Mouse (Mus musculus) CH12.LX (cell line): ENCODE measurements around the gene Tmed1. TPM values are rescaled to one million over a fixed set of nuclear protein-coding genes. Genes with fewer than 3 reads are reported as not detected.
A peak's percentile ranks its signal among the peaks of the same experiment; 100 is the strongest.

ENCODE experiments used
- DNase-seq: peaks from one replicate; pipeline ENCODE4 v3.0.0-alpha.2; 2013; ENCODE audit errors: extremely low read depth
- H3K27ac ChIP-seq: 2 replicates; pipeline ENCODE4 v1.5.1; 2012; ENCODE audit warnings: low read depth, mild to moderate bottlenecking, control low read depth, moderate library complexity; ENCODE audit not compliant: insufficient read depth
- H3K27me3 ChIP-seq: replicated peaks from 2 replicates; pipeline ENCODE3; 2012; ENCODE audit warnings: inconsistent platforms
- H3K36me3 ChIP-seq, 2 experiments: replicated peaks in 1 of 2; 2 replicates each; pipeline versions ENCODE3 to v1.6.1; 2012; ENCODE audit warnings: inconsistent platforms in 1 of 2, low read length in 1 of 2, mild to moderate bottlenecking in 1 of 2, mixed read lengths in 1 of 2, moderate library complexity in 1 of 2; ENCODE audit not compliant: control insufficient read depth in 1 of 2, insufficient read depth in 1 of 2
- H3K4me1 ChIP-seq, 2 experiments: 2 replicates each; pipeline ENCODE4 v1.6.1; 2012; ENCODE audit warnings: inconsistent platforms in 1 of 2, moderate library complexity in 1 of 2; ENCODE audit not compliant: insufficient read depth in 2 of 2, control insufficient read depth in 1 of 2
- H3K4me2 ChIP-seq: 2 replicates; pipeline ENCODE4 v1.6.1; 2012; ENCODE audit warnings: low read depth, mild to moderate bottlenecking, control low read depth; ENCODE audit not compliant: poor library complexity, insufficient read depth, severe bottlenecking
- H3K4me3 ChIP-seq, 3 experiments: fragments of 150-350 bp in 1 of 3; sonication (generic) in 1 of 3; replicated peaks in 1 of 3; 2 replicates each; pipeline versions ENCODE3 to v1.5.1; 2011 to 2012; ENCODE audit warnings: low read depth in 2 of 3, low read length in 2 of 3, mild to moderate bottlenecking in 2 of 3, moderate library complexity in 2 of 3, control low read depth in 1 of 3, improper control_type of control experiment in 1 of 3, inconsistent platforms in 1 of 3, mixed read lengths in 1 of 3; ENCODE audit not compliant: poor library complexity in 1 of 3
- H3K79me2 ChIP-seq: replicated peaks from 2 replicates; pipeline ENCODE4 v1.6.1; 2012; ENCODE audit warnings: mild to moderate bottlenecking, moderate library complexity; ENCODE audit not compliant: control insufficient read depth, poor library complexity, insufficient read depth, severe bottlenecking; ENCODE audit errors: extremely low read depth
- H3K9ac ChIP-seq: 2 replicates; pipeline ENCODE4 v1.6.1; 2012; ENCODE audit warnings: low read depth, mild to moderate bottlenecking, control low read depth, moderate library complexity; ENCODE audit not compliant: insufficient read depth
- H3K9me3 ChIP-seq: replicated peaks from 2 replicates; pipeline ENCODE3; 2012; ENCODE audit warnings: low read length, inconsistent platforms, mixed read lengths
- BHLHE40 ChIP-seq: IDR thresholded peaks from 2 replicates; pipeline ENCODE4 v1.6.1; 2011; ENCODE audit warnings: mild to moderate bottlenecking, low read depth, low read length, improper control_type of control experiment
- CHD1 ChIP-seq: IDR thresholded peaks from 2 replicates; pipeline ENCODE4 v1.6.1; 2012; ENCODE audit warnings: low read depth, low read length, improper control_type of control experiment, inconsistent platforms
- E2F4 ChIP-seq: IDR thresholded peaks from 2 replicates; pipeline ENCODE4 v1.6.1; 2011; ENCODE audit warnings: low read depth, low read length, improper control_type of control experiment; ENCODE audit not compliant: insufficient replicate concordance
- ELF1 ChIP-seq: IDR thresholded peaks from 2 replicates; pipeline ENCODE4 v1.6.1; 2014; ENCODE audit warnings: low read depth, mild to moderate bottlenecking, inconsistent platforms, low read length, improper control_type of control experiment
- EP300 ChIP-seq: IDR thresholded peaks from 2 replicates; pipeline ENCODE4 v1.6.1; 2011; ENCODE audit warnings: low read length, improper control_type of control experiment
- ETS1 ChIP-seq: conservative IDR thresholded peaks from 2 replicates; pipeline ENCODE4 v1.6.1; 2012; ENCODE audit warnings: low read depth, mild to moderate bottlenecking, inconsistent platforms, low read length, improper control_type of control experiment, moderate library complexity
- IRF4 ChIP-seq: IDR thresholded peaks from 2 replicates; pipeline ENCODE4 v1.6.1; 2014; ENCODE audit warnings: low read depth, mild to moderate bottlenecking, inconsistent platforms, low read length, improper control_type of control experiment
- KAT2A ChIP-seq: IDR thresholded peaks from 2 replicates; pipeline ENCODE4 v1.6.1; 2012; ENCODE audit warnings: low read length, improper control_type of control experiment, inconsistent platforms; ENCODE audit not compliant: insufficient replicate concordance
- MAFK ChIP-seq: IDR thresholded peaks from 2 replicates; pipeline ENCODE4 v1.6.1; 2011; ENCODE audit warnings: low read length, improper control_type of control experiment; ENCODE audit not compliant: insufficient replicate concordance
- MAZ ChIP-seq: IDR thresholded peaks from 2 replicates; pipeline ENCODE4 v1.6.1; 2012; ENCODE audit warnings: low read depth, mild to moderate bottlenecking, inconsistent platforms, low read length, improper control_type of control experiment, moderate library complexity
- MEF2A ChIP-seq: IDR thresholded peaks from 2 replicates; pipeline ENCODE4 v1.6.1; 2014; ENCODE audit warnings: low read depth, mild to moderate bottlenecking, inconsistent platforms, low read length, improper control_type of control experiment, borderline replicate concordance
- MXI1 ChIP-seq: IDR thresholded peaks from 2 replicates; pipeline ENCODE4 v1.6.1; 2011; ENCODE audit warnings: mild to moderate bottlenecking, low read depth, low read length, improper control_type of control experiment
- MYC ChIP-seq: IDR thresholded peaks from 2 replicates; pipeline ENCODE4 v1.6.1; 2011; ENCODE audit warnings: low read depth, mild to moderate bottlenecking, improper control_type of control experiment, low read length
- NELFE ChIP-seq: IDR thresholded peaks from 2 replicates; pipeline ENCODE4 v1.6.1; 2011; ENCODE audit warnings: low read depth, low read length, improper control_type of control experiment
- PAX5 ChIP-seq: IDR thresholded peaks from 2 replicates; pipeline ENCODE4 v1.6.1; 2012; ENCODE audit warnings: low read length, inconsistent platforms, mixed read lengths
- POLR2AphosphoS2 ChIP-seq: IDR thresholded peaks from 2 replicates; pipeline ENCODE4 v1.6.1; 2011; ENCODE audit warnings: low read depth, low read length, improper control_type of control experiment
- RAD21 ChIP-seq: IDR thresholded peaks from 2 replicates; pipeline ENCODE4 v1.6.1; 2011; ENCODE audit warnings: low read depth, mild to moderate bottlenecking, low read length, improper control_type of control experiment, moderate library complexity
- SIN3A ChIP-seq: IDR thresholded peaks from 2 replicates; pipeline ENCODE4 v1.6.1; 2012; ENCODE audit warnings: low read length, improper control_type of control experiment, inconsistent platforms
- SMC3 ChIP-seq: IDR thresholded peaks from 2 replicates; pipeline ENCODE4 v1.6.1; 2011; ENCODE audit warnings: low read depth, low read length, improper control_type of control experiment
- TCF12 ChIP-seq: IDR thresholded peaks from 2 replicates; pipeline ENCODE4 v1.6.1; 2014; ENCODE audit warnings: low read depth, mild to moderate bottlenecking, inconsistent platforms, low read length, improper control_type of control experiment
- UBTF ChIP-seq: IDR thresholded peaks from 2 replicates; pipeline ENCODE4 v1.6.1; 2012; ENCODE audit warnings: low read depth, mild to moderate bottlenecking, inconsistent platforms, low read length, improper control_type of control experiment, moderate library complexity
- ZMIZ1 ChIP-seq: IDR thresholded peaks from 2 replicates; pipeline ENCODE4 v1.6.1; 2012; ENCODE audit warnings: low read depth, mild to moderate bottlenecking, inconsistent platforms, low read length, improper control_type of control experiment
- ZNF384 ChIP-seq: IDR thresholded peaks from 2 replicates; pipeline ENCODE4 v1.6.1; 2012; ENCODE audit warnings: low read depth, low read length, improper control_type of control experiment, inconsistent platforms
- dilution Hi-C: fragments of 300-500 bp; cut with MboI; formaldehyde crosslinking; loops from 2 replicates; pipeline ENCODE4 v1.14.3; 2020; ENCODE audit warnings: low sequenced_read_pairs; ENCODE audit not compliant: extremely low pct_unique_long_range_greater_than_20kb, extremely low pct_ligation_motif_present
- in situ Hi-C: fragments of 300-500 bp; cut with MboI; formaldehyde crosslinking; loops from 3 replicates; pipeline ENCODE4 v1.14.3; 2019; ENCODE audit warnings: low sequenced_read_pairs, low pct_ligation_motif_present, low pct_unique_long_range_greater_than_20kb, mixed read lengths
- polyA plus RNA-seq: library from polyadenylated mRNA; unstranded; fragments of >175 nt; gene quantifications from 2 replicates; pipeline ENCODE4 v1.2.1, GENCODE M21; 2012; ENCODE audit warnings: low read depth; ENCODE audit not compliant: insufficient read length
- total RNA-seq, 2 experiments: library from RNA; depleted of rRNA; stranded (reverse); fragments of 300-350 nt in 1 of 2; fragments of >200 nt in 1 of 2; gene quantifications; 2 replicates each; pipeline ENCODE4 v1.2.3; 2012 to 2014

Tmed1 gene
- total and polyA plus RNA-seq, 3 experiments: 17.1 to 28.4 (median 25.5) TPM

GRCm38 (mm10) chr9:21511052-21511451 is 1.0 kb upstream of the Tmed1 start:
- TF ChIP-seq UBTF (no peak), ELF1 (no peak), NELFE (no peak), KAT2A (no peak), IRF4 (no peak), MAZ (no peak), MXI1 (no peak; the same call in 1 of the 2 replicates), EP300 (no peak), E2F4 (no peak), RAD21 (no peak), BHLHE40 (no peak), POLR2AphosphoS2 (no peak), SMC3 (no peak), PAX5 (no peak), TCF12 (no peak), ETS1 (no peak), MEF2A (no peak), ZMIZ1 (no peak)
- TF ChIP-seq, all 38 proteins: peak for 0
- H3K79me2 ChIP-seq: no peaks in the 10 kb centered on the region
- H3K9ac ChIP-seq: peak overlapping the region; percentile 52; the same call in 1 of the 2 replicates
- H3K36me3 ChIP-seq: peaks cover 27 to 32% of the 10 kb centered on the region in 2 experiments
- in situ Hi-C loops (no loop called here), dilution Hi-C loops (no loop called here)
- peak overlapping the region; percentile 80 for H3K4me2 ChIP-seq
- no peak for DNase-seq
- H3K4me1 ChIP-seq: peaks cover 17 to 48% of the 10 kb centered on the region in 2 experiments
- H3K4me3 ChIP-seq: peak overlapping the region in 2 of 3 experiments; percentile 61 to 71
- H3K9me3 ChIP-seq: peaks cover 9% of the 10 kb centered on the region
- no peaks in the 10 kb centered on the region for H3K27me3 ChIP-seq
- no peak overlapping the region for H3K27ac ChIP-seq

GRCm38 (mm10) chr9:21510689-21511015 is 600 bp upstream of the Tmed1 start:
- H3K4me1 ChIP-seq: peaks cover 17 to 46% of the 10 kb centered on the region in 2 experiments
- peak overlapping the region; percentile 52 for H3K9ac ChIP-seq
- H3K36me3 ChIP-seq: peaks cover 31 to 36% of the 10 kb centered on the region in 2 experiments
- no peak overlapping the region for H3K27ac ChIP-seq
- H3K4me3 ChIP-seq: peak overlapping the region; percentile 61 to 83 (median 71)
- H3K27me3 ChIP-seq: no peaks in the 10 kb centered on the region
- no peaks in the 10 kb centered on the region for H3K79me2 ChIP-seq
- no peak for DNase-seq
- TF ChIP-seq SIN3A: peak; percentile 75
- TF ChIP-seq CHD1: 0 out of 2 replicates have a peak, but pooled peaks have one; percentile 20
- peak; percentile 95 for TF ChIP-seq MYC
- peak; percentile 16; the same call in 1 of the 2 replicates for TF ChIP-seq ELF1
- peak; percentile 60; the same call in 1 of the 2 replicates for TF ChIP-seq MAFK
- TF ChIP-seq E2F4: 0 out of 2 replicates have a peak, but pooled peaks have one; percentile 0
- no peak for TF ChIP-seq TCF12
- TF ChIP-seq BHLHE40: peak; percentile 65
- 0 out of 2 replicates have a peak, but pooled peaks have one; percentile 9 for TF ChIP-seq ZMIZ1
- peak; percentile 98 for TF ChIP-seq MXI1
- no peak for TF ChIP-seq ZNF384
- H3K9me3 ChIP-seq: peaks cover 9% of the 10 kb centered on the region
- peak overlapping the region; percentile 80 for H3K4me2 ChIP-seq
- dilution Hi-C loops: no loop called here
- in situ Hi-C loops: no loop called here
